Mouse (Mus musculus): ENCODE measurements around the gene Trafd1. TPM values are rescaled to one million over a fixed set of nuclear protein-coding genes. Genes with fewer than 3 reads are reported as not detected.
"Not testable (repeated sequence)": the region's sequence is repeated elsewhere in the genome, so short reads cannot be mapped to it uniquely, and the experiment has no call there.

Trafd1 gene
- polyA plus RNA-seq, 1 experiment from 2014 or later: 55.6 TPM

DNA sequence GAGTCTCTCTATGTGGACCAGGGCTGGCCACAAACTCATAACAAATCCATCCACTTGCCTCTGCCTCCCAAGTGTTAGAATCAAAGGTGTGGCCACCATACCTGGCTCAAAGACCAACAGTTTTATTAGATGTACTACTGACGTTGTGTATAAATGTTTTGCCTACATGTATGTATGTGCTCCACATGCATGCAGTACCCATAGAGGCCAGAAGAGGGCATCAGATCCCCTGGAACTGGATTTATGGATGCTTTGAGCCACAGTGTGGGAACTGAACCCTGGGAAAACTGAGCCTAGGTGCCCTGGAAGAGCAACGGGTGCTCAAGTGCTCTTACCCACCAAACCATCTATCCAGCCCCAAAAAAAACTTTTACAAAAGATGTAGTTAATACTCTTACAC lies 4.7 kb downstream of the Trafd1 start:
- H3K4me3 ChIP-seq (replicated peaks): no peak overlapping the region
- H3K4me1 ChIP-seq: peaks cover 5% of the 10 kb centered on the region
- no peak overlapping the region for H3K9ac ChIP-seq
- H3K36me3 ChIP-seq: peaks cover 63% of the 10 kb centered on the region
- no peak overlapping the region for H3K27ac ChIP-seq
- no peak overlapping the region for H3K4me2 ChIP-seq
- no peaks in the 10 kb centered on the region for H3K27me3 ChIP-seq
- 95% methylated on average over 2 of the region's 2 CpGs for WGBS
- ATAC-seq (replicated peaks; ENCODE audit: low FRiP score): no peak
- H3K9me3 ChIP-seq (replicated peaks): no peaks in the 10 kb centered on the region; the same call in 1 of the 2 replicates

DNA sequence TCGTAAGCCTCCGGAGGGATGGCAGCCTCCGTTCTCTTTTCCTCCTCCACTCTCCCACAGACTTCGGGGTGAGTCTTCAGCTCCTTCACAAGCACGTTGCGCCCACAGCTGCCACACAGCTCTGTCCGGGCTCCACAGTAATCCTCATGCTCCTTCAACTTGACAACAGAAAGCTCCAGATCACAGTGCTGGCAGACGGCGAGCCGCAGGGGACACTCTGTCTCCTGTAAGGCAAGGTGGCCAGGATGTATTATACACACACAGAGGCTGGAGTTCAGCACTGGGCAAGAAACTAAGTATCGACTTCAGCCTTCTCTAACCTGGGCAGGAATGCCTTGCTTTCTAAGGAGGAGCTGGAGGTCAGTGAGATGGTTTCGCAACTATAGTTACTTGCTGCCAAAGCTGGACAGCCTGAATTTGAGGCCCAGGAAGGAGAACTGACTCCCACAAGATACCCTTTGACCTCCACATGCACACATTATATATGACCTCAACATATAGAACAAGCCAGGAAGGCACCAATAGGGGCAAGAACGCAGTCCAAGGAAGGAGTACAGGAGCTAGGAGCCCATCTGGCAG lies 6.7 kb downstream of the Trafd1 start:
- WGBS: 86% methylated on average over 13 of the region's 13 CpGs
- ATAC-seq (replicated peaks; ENCODE audit: low FRiP score): no peak

DNA sequence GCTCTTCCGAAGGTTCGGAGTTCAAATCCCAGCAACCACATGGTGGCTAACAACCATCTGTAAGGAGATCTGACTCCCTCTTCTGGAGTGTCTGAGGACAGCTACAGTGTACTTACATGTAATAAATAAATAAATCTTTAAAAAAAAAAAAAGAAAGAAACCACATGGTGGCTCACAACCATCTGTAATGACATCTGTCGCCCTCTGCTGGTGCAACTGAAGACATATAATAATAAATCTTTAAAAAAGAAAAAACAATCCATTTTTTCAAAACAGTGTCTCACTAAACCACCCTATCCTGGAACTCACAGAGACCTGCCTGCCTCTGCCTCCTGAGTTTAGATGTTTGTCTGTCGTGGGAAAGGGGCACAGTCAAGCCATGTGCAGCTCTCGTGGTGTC lies 8.5 kb downstream of the Trafd1 start:
- H3K36me3 ChIP-seq: peaks cover 94% of the 10 kb centered on the region
- not testable (repeated sequence) for H3K4me2 ChIP-seq; H3K9me3 ChIP-seq (replicated peaks); H3K4me1 ChIP-seq; H3K9ac ChIP-seq; H3K27me3 ChIP-seq; ATAC-seq (replicated peaks; ENCODE audit: low FRiP score); H3K27ac ChIP-seq; H3K4me3 ChIP-seq (replicated peaks)
- 80% methylated on average over 5 of the region's 5 CpGs for WGBS

More for the DNA sequence above, 6.7 kb downstream of the Trafd1 start:
- Histone ChIP-seq H3K36me3 (peaks cover 79% of the 10 kb centered on the region), H3K4me1 (no peaks in the 10 kb centered on the region), H3K4me3 (replicated peaks) (no peak overlapping the region), H3K9ac (no peak overlapping the region), H3K9me3 (replicated peaks) (no peaks in the 10 kb centered on the region; the same call in 1 of the 2 replicates), H3K4me2 (no peak overlapping the region), H3K27ac (no peak overlapping the region), H3K27me3 (no peaks in the 10 kb centered on the region)

DNA sequence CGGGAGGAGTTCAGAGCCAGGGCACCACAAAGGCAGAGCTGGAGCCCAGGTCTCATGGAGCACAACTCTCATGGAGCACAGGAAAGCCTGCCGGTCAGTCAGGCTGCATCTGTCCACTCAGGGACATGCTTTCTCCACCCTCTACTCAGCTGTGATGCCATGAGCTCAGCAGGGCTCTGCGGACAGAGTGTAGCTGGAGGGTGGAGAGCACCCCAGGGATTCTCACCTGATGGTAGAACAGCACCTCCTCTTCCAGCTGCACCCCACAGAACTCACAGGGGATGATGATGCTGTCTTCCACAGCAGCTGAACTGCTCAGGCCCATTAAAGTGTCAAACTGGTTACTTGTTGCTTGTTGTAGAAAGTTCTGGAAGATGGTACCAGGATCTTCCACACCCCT lies 10.6 kb downstream of the Trafd1 start:
- no peak overlapping the region for H3K4me3 ChIP-seq (replicated peaks)
- no peaks in the 10 kb centered on the region for H3K27me3 ChIP-seq
- no peak overlapping the region for H3K9ac ChIP-seq
- H3K9me3 ChIP-seq (replicated peaks): no peaks in the 10 kb centered on the region
- H3K36me3 ChIP-seq: peaks cover 89% of the 10 kb centered on the region
- H3K4me2 ChIP-seq: no peak overlapping the region
- ATAC-seq (replicated peaks; ENCODE audit: low FRiP score): no peak
- 88% methylated on average over 3 of the region's 3 CpGs for WGBS
- H3K4me1 ChIP-seq: no peaks in the 10 kb centered on the region
- no peak overlapping the region for H3K27ac ChIP-seq

DNA sequence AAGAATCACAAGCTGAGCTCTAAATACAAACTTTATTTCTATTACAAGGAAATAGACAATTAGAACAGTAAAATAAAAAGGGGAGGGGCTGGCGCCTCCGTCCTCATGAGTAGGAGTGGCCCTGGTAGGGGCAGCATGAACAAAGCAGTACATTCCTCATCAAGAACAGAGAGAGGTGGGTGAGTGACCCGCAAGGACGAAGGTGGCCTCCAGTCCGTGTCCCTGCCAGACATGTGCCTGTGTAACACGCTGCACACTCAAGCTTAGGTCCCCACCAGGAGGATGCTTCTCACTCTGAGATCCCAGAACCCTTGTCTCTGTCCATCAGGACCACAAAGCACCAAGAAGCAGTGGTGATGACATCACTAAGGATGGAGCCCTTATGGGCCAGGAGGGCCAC lies 13.7 kb downstream of the Trafd1 start:
- whole genome bisulfite sequencing: 84% methylated on average over 6 of the region's 6 CpGs
- H3K36me3 ChIP-seq: peaks cover 87% of the 10 kb centered on the region
- H3K4me3 ChIP-seq (replicated peaks): no peak overlapping the region
- no peak overlapping the region for H3K4me2 ChIP-seq
- ATAC-seq (replicated peaks; ENCODE audit: low FRiP score): no peak
- H3K27me3 ChIP-seq: no peaks in the 10 kb centered on the region
- no peaks in the 10 kb centered on the region for H3K4me1 ChIP-seq
- no peak overlapping the region for H3K27ac ChIP-seq
- no peak overlapping the region for H3K9ac ChIP-seq
- no peaks in the 10 kb centered on the region for H3K9me3 ChIP-seq (replicated peaks)

DNA sequence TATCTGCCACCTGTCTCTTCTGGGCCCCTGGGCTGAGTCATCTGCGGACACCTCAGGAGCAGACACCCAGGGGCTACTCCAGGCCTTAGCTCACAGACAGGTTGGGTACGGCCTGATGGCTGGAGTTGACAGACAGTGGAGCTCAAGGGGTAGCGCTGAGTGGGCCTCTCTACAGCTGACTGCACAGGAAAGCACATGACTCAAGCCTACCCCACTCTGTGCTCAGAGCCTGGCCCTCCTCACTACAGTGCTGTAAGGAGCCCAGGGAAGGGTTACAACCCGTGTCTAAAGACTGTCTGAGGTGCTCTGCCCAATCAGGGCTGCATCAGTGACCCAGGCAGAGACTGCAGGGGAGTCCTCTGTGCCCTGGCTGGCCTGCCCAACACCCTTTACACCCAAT lies 18.2 kb downstream of the Trafd1 start:
- Histone ChIP-seq H3K9me3 (replicated peaks) (no peaks in the 10 kb centered on the region), H3K9ac (no peak overlapping the region), H3K4me2 (no peak overlapping the region), H3K4me3 (replicated peaks) (no peak overlapping the region), H3K27ac (no peak overlapping the region), H3K27me3 (no peaks in the 10 kb centered on the region), H3K4me1 (no peaks in the 10 kb centered on the region), H3K36me3 (peaks cover 92% of the 10 kb centered on the region)
- 0 out of 2 replicates have a peak, but pooled peaks have one; percentile 15 for ATAC-seq (replicated peaks; ENCODE audit: low FRiP score)
- 74% methylated on average over 4 of the region's 4 CpGs for WGBS

DNA sequence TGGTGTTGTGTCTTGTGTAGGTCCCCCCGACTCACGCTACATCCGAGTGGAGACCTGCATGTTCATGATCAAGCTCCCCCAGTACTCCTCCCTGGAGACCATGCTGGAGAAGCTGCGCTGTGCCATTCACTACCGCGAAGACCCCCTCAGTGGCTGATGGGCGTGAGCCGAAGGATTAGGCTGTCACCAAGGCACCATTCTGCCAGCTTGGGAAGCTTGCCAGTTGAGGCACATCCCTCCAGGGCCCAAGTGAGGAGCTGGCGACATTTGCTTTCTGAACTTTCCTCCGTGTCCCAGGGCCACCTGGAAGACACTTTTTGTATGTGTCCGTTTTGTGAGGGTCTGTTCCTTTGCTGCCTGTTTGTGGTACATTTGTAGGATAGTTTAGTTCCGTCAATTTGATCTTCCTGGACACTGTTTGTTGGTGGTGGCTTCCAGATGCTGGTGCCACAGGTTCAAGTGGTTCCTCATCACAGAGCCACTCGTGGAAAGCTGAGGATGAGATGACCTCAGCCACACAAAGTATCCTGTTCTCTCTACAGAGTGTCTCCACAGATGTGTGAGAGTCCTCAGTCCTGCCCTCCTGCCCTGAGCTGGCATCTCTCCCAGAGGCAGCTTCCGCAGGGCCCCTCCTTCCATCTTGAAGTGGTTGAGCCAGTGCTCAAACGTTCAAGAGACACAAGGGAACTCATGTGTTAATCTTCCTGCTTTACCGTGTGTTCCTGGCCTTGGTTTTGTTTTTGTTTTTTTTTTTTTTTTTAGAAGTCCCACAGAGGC lies 18.8 kb downstream of the Trafd1 start:
- H3K4me1 ChIP-seq: no peaks in the 10 kb centered on the region
- no peak overlapping the region for H3K27ac ChIP-seq
- H3K27me3 ChIP-seq: no peaks in the 10 kb centered on the region
- H3K9ac ChIP-seq: no peak overlapping the region
- WGBS: 83% methylated on average over 16 of the region's 16 CpGs
- no peak for ATAC-seq (replicated peaks; ENCODE audit: low FRiP score)
- no peaks in the 10 kb centered on the region for H3K9me3 ChIP-seq (replicated peaks)
- no peak overlapping the region for H3K4me3 ChIP-seq (replicated peaks)
- no peak overlapping the region for H3K4me2 ChIP-seq
- peaks cover 92% of the 10 kb centered on the region for H3K36me3 ChIP-seq

DNA sequence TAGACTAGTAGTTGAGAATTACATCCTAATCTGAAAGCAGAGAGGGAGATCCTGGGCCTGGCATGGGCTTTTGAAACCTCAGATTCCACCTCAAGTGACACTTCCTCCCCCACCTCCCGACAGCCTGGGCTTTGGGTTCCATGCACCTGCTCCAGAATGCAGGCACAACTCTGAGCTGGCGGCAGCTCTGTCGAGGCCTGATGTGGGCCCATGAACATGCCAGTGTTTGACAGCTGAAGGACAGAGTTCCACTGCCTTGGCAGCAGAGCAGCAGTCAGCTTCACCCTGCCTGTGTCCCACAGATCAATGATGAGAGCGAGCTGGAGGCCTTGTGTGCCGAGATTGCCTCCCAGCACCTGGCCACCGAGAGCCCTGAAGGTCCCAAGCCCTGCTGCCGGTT lies 22.0 kb downstream of the Trafd1 start:
- ATAC-seq (replicated peaks; ENCODE audit: low FRiP score): no peak
- 87% methylated on average over 7 of the region's 7 CpGs for WGBS
- Histone ChIP-seq H3K27me3 (no peaks in the 10 kb centered on the region), H3K27ac (no peak overlapping the region), H3K4me3 (replicated peaks) (no peak overlapping the region), H3K36me3 (peaks cover 97% of the 10 kb centered on the region), H3K9me3 (replicated peaks) (no peaks in the 10 kb centered on the region), H3K9ac (no peak overlapping the region), H3K4me1 (no peaks in the 10 kb centered on the region), H3K4me2 (no peak overlapping the region)

DNA sequence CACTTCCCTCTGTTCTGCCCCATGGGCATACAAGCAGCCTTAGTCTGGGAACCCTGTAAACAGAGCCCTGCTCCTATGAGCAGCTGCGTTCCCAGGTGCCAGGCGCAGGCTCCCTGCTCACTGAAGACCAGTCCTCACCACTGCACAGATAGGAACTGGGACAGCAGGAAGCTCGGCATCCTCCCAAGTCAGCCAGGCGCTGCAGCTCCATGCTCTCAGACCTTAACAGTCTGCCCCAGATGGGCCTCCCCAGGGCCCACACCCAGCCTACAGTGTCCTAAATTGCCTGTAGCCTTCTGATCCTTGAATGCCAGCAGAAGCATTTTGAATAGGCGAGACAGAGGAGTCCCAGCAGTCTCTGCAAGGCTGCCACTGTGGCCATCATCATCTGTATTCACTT lies 23.7 kb downstream of the Trafd1 start:
- H3K27ac ChIP-seq: no peak overlapping the region
- no peaks in the 10 kb centered on the region for H3K27me3 ChIP-seq
- no peak overlapping the region for H3K9ac ChIP-seq
- peaks cover 99% of the 10 kb centered on the region for H3K36me3 ChIP-seq
- no peaks in the 10 kb centered on the region for H3K9me3 ChIP-seq (replicated peaks)
- no peak overlapping the region for H3K4me2 ChIP-seq
- H3K4me3 ChIP-seq (replicated peaks): no peak overlapping the region
- H3K4me1 ChIP-seq: no peaks in the 10 kb centered on the region
- no peak for ATAC-seq (replicated peaks; ENCODE audit: low FRiP score)
- 86% methylated on average over 5 of the region's 5 CpGs for WGBS

DNA sequence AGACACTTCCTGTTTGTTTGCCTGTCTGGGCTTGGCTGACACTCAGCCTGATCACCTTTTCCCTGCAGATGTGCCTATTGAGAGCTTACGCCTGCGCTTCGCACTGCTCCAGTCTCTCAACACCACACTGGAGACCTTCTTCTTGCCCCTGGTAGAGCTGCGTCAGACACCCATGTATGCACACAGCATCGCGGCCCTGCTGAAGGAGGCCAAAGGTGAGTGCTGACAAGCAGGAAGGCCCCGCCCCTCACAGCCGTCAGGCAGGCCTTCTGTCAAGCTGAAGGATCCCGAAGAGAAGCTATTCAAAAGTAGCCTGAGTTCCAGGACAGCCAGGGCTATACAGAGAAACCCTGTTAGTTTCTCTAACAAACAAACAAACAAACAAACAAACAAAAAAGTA lies 26.2 kb downstream of the Trafd1 start:
- Histone ChIP-seq H3K9me3 (replicated peaks) (no peaks in the 10 kb centered on the region), H3K27me3 (no peaks in the 10 kb centered on the region), H3K27ac (no peak overlapping the region), H3K4me3 (replicated peaks) (no peak overlapping the region), H3K9ac (no peak overlapping the region), H3K4me2 (no peak overlapping the region), H3K4me1 (no peaks in the 10 kb centered on the region), H3K36me3 (peaks cover 99% of the 10 kb centered on the region)
- WGBS: 70% methylated on average over 9 of the region's 9 CpGs
- ATAC-seq (replicated peaks; ENCODE audit: low FRiP score): no peak

DNA sequence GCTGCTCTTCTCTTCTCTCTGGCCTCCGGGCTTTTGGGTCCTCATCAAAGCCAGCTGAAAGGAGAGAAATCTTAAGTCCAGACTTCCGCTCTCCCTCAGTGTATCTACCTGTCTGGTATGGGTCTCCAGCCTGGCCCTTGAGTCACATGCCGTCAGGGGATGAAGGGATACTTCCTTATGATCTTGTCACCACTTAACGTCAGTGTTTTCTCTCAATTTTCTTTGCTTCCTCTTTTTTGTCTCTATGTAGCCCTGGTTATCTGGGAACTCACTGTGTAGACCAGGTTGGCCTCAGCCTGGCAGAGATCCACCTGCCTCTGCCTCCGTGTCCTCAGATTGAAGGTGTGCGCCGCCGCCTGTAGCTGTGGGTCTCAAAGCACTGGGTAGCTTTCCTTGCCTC lies 41.4 kb downstream of the Trafd1 start:
- Histone ChIP-seq H3K4me2 (no peak overlapping the region), H3K9me3 (replicated peaks) (no peaks in the 10 kb centered on the region), H3K4me3 (replicated peaks) (no peak overlapping the region), H3K27me3 (no peaks in the 10 kb centered on the region), H3K4me1 (peaks cover 8% of the 10 kb centered on the region), H3K9ac (no peak overlapping the region), H3K36me3 (peaks cover 83% of the 10 kb centered on the region), H3K27ac (no peak overlapping the region)
- no peak for ATAC-seq (replicated peaks; ENCODE audit: low FRiP score)
- WGBS: 92% methylated on average over 8 of the region's 8 CpGs

DNA sequence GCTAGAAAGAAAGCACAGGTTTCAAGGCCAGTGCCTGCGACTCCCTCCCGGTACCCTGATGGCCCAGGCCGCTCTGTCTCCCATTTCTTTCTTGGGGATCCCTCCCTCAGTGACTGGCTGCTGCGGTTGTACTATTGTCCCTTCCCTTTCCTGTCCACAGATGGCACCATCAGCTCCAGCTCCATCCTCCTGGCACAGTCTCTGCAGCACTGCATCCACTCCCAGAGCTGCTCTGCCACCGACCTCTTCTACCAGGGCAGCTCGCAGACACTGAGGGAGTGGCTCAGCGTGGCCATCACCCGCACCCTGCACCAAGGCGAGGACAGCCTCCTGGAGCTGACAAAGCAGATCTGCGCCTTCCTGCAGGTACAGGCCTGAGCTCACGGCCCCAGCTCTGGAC lies 42.9 kb downstream of the Trafd1 start:
- 92% methylated on average over 11 of the region's 11 CpGs for WGBS
- ATAC-seq (replicated peaks; ENCODE audit: low FRiP score): no peak
- H3K27ac ChIP-seq: no peak overlapping the region
- peaks cover 84% of the 10 kb centered on the region for H3K36me3 ChIP-seq
- no peaks in the 10 kb centered on the region for H3K9me3 ChIP-seq (replicated peaks)
- H3K4me2 ChIP-seq: no peak overlapping the region
- H3K27me3 ChIP-seq: no peaks in the 10 kb centered on the region
- H3K4me1 ChIP-seq: peaks cover 8% of the 10 kb centered on the region
- H3K4me3 ChIP-seq (replicated peaks): no peak overlapping the region
- H3K9ac ChIP-seq: no peak overlapping the region

All from kidney, embryonic 15.5 days (tissue).